Mouse (Mus musculus) heart, embryonic 14.5 days (tissue): ENCODE results near the gene Slc38a1. TPM values are rescaled to one million over a fixed set of nuclear protein-coding genes. Genes with fewer than 3 reads are reported as not detected.

ENCODE experiments used
- ATAC-seq: fragments of 200-750 bp; cut with Nextera tagmentation; 2 replicates; pipeline ENCODE4 v1.8.0; 2017; ENCODE audit warnings: low read depth, moderate TSS enrichment; ENCODE audit not compliant: insufficient number of reproducible peaks, insufficient read depth, low FRiP score
- H3K27ac ChIP-seq, 2 experiments: fragments of 200-500 bp in 1 of 2; fragments of 300-500 bp in 1 of 2; sonication (generic) in 1 of 2; replicated peaks in 1 of 2; 2 replicates each; pipeline ENCODE4 v1.5.1; 2012 to 2014; ENCODE audit warnings: low read depth in 2 of 2, low read length in 2 of 2, control low read depth in 1 of 2, mild to moderate bottlenecking in 1 of 2, mixed read lengths in 1 of 2; ENCODE audit not compliant: control insufficient read depth in 1 of 2, insufficient read depth in 1 of 2
- H3K27me3 ChIP-seq: fragments of 300-500 bp; sonication (generic); 2 replicates; pipeline ENCODE4 v1.6.1; 2014; ENCODE audit warnings: mild to moderate bottlenecking, low read length, control low read depth; ENCODE audit not compliant: control insufficient read depth, insufficient read depth
- H3K36me3 ChIP-seq: fragments of 300-500 bp; sonication (generic); 2 replicates; pipeline ENCODE4 v1.6.1; 2014; ENCODE audit warnings: mild to moderate bottlenecking, control low read depth, low read length, mixed read lengths; ENCODE audit not compliant: control insufficient read depth, insufficient read depth
- H3K4me1 ChIP-seq, 2 experiments: fragments of 200-500 bp in 1 of 2; fragments of 300-500 bp in 1 of 2; sonication (generic) in 1 of 2; 2 replicates each; pipeline ENCODE4 v1.6.1; 2012 to 2014; ENCODE audit warnings: low read length in 2 of 2, control low read depth in 1 of 2, mixed read lengths in 1 of 2; ENCODE audit not compliant: control insufficient read depth in 2 of 2, insufficient read depth in 2 of 2
- H3K4me2 ChIP-seq: fragments of 300-500 bp; sonication (generic); 2 replicates; pipeline ENCODE4 v1.6.1; 2014; ENCODE audit warnings: mild to moderate bottlenecking, low read length
- H3K4me3 ChIP-seq, 2 experiments: fragments of 200-500 bp in 1 of 2; fragments of 300-500 bp in 1 of 2; sonication (generic) in 1 of 2; 2 replicates each; pipeline ENCODE4 v1.5.1; 2012 to 2014; ENCODE audit warnings: low read length in 2 of 2, mild to moderate bottlenecking in 2 of 2, control low read depth in 1 of 2, low read depth in 1 of 2, moderate library complexity in 1 of 2; ENCODE audit not compliant: control insufficient read depth in 1 of 2, insufficient read depth in 1 of 2
- H3K9ac ChIP-seq: fragments of 300-500 bp; sonication (generic); 2 replicates; pipeline ENCODE4 v1.6.1; 2014; ENCODE audit warnings: mild to moderate bottlenecking, low read length
- H3K9me3 ChIP-seq: fragments of 300-500 bp; sonication (generic); 2 replicates; pipeline ENCODE4 v1.6.1; 2016; ENCODE audit warnings: low read length, control low read depth; ENCODE audit not compliant: control insufficient read depth
- WGBS: fragments of 180-500 bp; shearing (Covaris S2); extraction: QIAGEN DNeasy Blood & Tissue Kit; methylation state at CpG from one replicate; pipeline ENCODE4 v1.1.7; 2014; 5-methylcytosine and 5-hydroxymethylcytosine counted together
- polyA plus RNA-seq: library from polyadenylated mRNA; unstranded; fragments of >200 nt; fragmentation: Nextera tagmentation; extraction: Ambion mirVana; gene quantifications from 2 replicates; pipeline ENCODE4 v1.2.1, GENCODE M21; 2014

Slc38a1 gene
- polyA plus RNA-seq, 1 experiment from 2014 or later: 72.8 TPM

- H3K36me3 ChIP-seq: no peaks in the 10 kb centered on the region
- H3K4me2 ChIP-seq: no peak overlapping the region
- ATAC-seq: no peak
- no peaks in the 10 kb centered on the region for H3K27me3 ChIP-seq
- no peak overlapping the region for H3K9ac ChIP-seq
- H3K27ac ChIP-seq: peak overlapping the region in 1 of 2 experiments; percentile 29; a peak in 2 of 4 replicates
- H3K4me1 ChIP-seq: peaks cover 11 to 27% of the 10 kb centered on the region in 2 experiments
- WGBS: 14% methylated on average over 6 of the region's 6 CpGs
- no peak overlapping the region for H3K4me3 ChIP-seq
- no peaks in the 10 kb centered on the region for H3K9me3 ChIP-seq
Measured at GRCm38 (mm10) chr15:96527686-96528085, 115.0 kb downstream of the Slc38a1 start.

- Histone ChIP-seq H3K36me3 (no peaks in the 10 kb centered on the region), H3K4me2 (peak overlapping the region; percentile 52), H3K9me3 (no peaks in the 10 kb centered on the region), H3K4me1 (peaks cover 11 to 27% of the 10 kb centered on the region in 2 experiments), H3K27me3 (no peaks in the 10 kb centered on the region), H3K27ac (peak overlapping the region; percentile 83 to 90), H3K9ac (peak overlapping the region; percentile 28; the same call in 1 of the 2 replicates), H3K4me3 (0 out of 4 replicates have a peak overlapping the region, but pooled peaks have one; percentile 0 to 3)
- peak; percentile 87 for ATAC-seq
- 6% methylated on average over 9 of the region's 9 CpGs for WGBS
Measured at GRCm38 (mm10) chr15:96524239-96524738, 118.4 kb downstream of the Slc38a1 start.

Other genes with a start within 250 kb of the Slc38a1 start
- 59.2 and 61.8 TPM in 2 replicates for gene Scaf11, start 182.1 kb downstream of the Slc38a1 start, polyA plus RNA-seq
- gene Slc38a2, start 56.8 kb upstream of the Slc38a1 start, polyA plus RNA-seq: 191 TPM in 2 replicates